Mouse (Mus musculus) common myeloid progenitor, adult 5-6 weeks (primary cell): ENCODE data around the gene Smg6. TPM values are rescaled to one million over a fixed set of nuclear protein-coding genes. Genes with fewer than 3 reads are reported as not detected.
A peak's percentile ranks its signal among the peaks of the same experiment; 100 is the strongest.

Experiments
- ATAC-seq: replicated peaks from 2 replicates; pipeline ENCODE4 v1.8.0; 2016; ENCODE audit warnings: low read depth, mild to moderate bottlenecking, moderate TSS enrichment, inconsistent platforms; ENCODE audit not compliant: poor library complexity, severe bottlenecking
- total RNA-seq: library from RNA; stranded (forward); fragments of 200-1000, 187-1606 nt; gene quantifications from 2 replicates; pipeline ENCODE4 v1.2.3, GENCODE M21; 2017

Gene Smg6
- total RNA-seq, 1 experiment from 2014 or later = 46.7 TPM

DNA sequence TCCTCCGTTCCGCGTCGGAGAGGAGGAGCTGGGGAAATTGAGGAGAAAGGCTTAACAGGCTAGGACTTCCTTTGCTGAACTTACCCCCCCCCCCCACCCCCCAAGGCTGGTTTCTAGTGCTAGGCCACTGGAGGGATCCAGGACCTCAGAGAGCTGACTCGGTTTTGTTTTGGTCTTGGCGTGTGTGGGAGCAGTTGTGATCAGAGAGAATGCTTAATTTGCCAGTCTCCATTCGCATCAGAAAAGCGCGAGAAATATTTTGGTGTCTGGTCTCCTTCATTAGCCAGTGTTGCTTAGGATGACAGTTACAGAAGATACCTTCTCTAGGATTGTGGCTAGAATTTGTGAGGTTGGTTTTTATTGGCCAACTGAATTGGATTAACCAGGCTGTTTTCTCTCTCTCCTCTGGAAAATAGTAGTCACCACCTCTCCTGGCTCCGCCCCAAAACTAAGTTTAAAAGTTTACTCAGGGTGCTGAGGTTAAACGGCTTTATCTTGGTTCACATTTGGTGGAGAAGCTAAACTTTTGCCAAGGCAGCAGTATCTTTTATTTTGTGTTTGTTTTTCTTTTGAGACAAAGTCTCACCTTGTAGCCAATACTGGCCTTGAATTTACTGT is 874 bp downstream of the Smg6 start:
- peak; percentile 45 for ATAC-seq

DNA sequence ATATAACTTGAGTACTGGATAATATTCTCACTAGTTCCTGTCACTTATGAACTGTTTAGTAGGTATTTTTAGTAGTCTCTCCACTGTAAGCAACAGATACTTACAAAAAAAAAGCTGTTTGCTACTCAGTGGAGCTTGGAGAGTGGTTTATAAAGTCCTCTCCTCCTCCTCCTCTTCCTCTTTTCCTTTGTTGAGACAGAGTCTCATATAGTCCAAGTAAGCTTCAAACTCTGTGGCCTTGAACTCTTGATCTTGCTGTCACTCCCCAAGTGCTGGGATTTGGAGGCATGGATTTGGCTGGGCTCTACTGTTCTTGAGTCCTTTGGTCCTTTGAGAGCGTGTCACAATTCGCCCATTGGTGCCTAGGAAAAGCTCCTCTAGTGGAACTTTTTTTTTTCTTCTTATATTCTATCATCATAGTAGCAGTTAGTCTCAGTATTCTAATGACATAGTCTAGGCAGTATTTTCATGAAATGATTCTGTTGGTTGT is 1.7 kb downstream of the Smg6 start:
- ATAC-seq = no peak

GRCm38 (mm10) chr11:74929111-74929510 is 3.5 kb downstream of the Smg6 start:
- no peak for ATAC-seq

GRCm38 (mm10) chr11:74930391-74930790 is 4.8 kb downstream of the Smg6 start:
- no peak for ATAC-seq

- peak; percentile 58; the same call in 1 of the 2 replicates for ATAC-seq
Measured at GRCm38 (mm10) chr11:74946348-74946747, 20.7 kb downstream of the Smg6 start.

GRCm38 (mm10) chr11:74954901-74955300 is 29.3 kb downstream of the Smg6 start:
- ATAC-seq = no peak

GRCm38 (mm10) chr11:74956006-74956405 is 30.4 kb downstream of the Smg6 start:
- no peak for ATAC-seq

- no peak for ATAC-seq
Measured at GRCm38 (mm10) chr11:74957600-74957999, 32.0 kb downstream of the Smg6 start.

- peak; percentile 34 for ATAC-seq
Measured at GRCm38 (mm10) chr11:74959501-74959900, 33.9 kb downstream of the Smg6 start.

- peak; percentile 61 for ATAC-seq
Measured at GRCm38 (mm10) chr11:74960031-74960551, 34.5 kb downstream of the Smg6 start.

DNA sequence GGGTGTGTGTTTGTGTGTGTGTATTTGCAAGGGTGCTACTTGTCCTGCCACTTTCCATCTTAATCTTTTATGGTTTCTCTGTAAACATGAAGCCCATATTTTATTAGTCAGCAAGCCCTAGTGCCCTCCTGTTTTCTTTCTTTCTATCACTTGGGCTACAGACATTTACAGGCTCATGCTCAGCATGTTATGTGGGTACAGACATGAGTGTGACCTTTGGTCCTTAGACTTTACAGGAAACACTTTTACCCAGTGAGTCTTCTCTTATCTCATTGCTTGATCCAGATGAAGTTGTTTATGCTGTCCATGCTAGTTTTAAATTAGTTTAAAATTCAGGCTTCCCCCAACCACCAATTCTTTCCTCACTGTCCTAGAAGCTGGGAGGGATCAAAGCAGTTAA is 36.3 kb downstream of the Smg6 start:
- ATAC-seq = no peak

DNA sequence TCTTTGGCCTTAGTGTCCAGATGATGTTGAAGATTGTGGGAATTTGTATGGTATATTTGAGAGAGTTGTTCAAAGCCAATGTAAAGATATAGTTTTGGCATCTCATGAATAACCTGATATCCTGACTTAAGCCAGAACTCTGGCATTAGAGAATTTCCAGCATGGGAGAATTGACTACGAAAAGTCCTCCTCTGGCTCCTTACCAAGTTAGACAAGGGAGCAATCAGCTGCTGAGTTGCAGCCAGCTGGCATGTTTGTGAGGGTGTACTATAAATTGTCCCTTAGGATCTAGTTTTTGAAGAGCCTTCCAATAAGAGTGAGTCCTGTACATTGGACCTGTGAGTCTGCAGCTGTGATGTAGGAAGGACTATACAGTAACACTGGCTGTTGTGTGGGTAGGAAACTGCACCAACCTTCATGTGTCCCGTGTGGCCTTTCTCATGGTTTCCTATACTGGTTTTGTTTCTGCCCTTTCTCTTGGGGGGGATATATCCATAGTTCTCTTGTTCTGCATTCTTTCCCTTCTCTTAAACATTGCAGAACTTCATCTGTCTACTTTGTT is 37.3 kb downstream of the Smg6 start:
- no peak for ATAC-seq

DNA sequence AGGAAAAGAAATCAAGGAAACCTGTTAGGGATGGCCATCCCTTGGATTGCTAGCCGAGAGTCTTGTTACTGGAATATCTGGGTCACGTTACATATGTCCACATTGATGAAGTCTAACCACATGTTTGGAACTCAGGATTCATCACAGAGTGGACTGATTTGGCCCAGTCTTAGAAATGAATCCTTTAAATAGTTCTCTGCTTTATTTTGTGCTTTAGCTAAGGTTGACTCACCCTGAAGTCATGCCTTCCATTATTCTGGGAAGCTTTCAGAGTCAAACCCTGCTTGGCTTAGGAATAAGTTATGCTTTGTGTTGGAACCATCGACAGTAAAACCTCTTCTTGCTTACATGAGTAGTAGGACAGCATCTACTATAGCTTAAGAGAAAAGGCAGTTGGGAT is 39.9 kb downstream of the Smg6 start:
- ATAC-seq = no peak

GRCm38 (mm10) chr11:74973290-74974157 is 47.9 kb downstream of the Smg6 start:
- no peak for ATAC-seq

- ATAC-seq = no peak
Measured at GRCm38 (mm10) chr11:74974615-74975014, 49.0 kb downstream of the Smg6 start.

DNA sequence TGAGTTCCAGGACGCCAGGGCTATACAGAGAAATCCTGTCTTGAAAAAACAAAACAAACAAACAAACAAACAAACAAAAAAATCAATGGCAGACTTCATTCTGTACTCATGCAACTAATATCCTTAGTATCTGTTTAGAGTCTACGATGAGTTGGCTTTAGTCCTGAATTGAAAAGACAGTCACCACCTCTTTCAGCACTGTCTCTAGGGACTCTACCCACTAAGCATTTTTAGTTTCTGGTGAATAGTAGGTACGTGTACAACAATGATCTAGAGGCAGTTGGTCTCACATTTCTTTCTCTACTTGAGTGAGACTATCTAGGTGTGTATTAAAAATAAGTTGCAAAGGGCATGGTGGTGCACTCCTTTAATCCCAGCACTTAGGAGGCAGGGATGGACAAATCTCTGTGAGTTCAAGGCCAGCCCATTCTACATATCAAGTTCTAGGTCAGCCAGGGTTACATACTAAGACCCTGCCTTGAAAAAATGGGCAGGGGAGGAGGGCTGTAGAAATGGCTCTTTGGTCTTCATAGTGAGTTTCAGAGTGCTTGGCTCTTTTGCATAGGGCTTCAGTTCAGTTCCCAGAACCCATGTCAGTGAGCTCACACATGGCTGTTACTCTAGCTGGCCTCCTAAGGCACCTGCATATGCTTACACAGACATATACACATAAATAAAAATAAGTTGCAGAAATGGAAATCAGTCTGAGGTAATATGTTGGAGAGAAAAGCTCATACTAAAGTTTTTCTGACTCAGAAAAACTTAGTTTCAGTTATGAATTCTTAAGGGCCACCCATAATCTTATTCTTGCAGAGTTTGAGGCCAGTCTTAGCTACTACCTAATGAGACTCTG is 51.4 kb downstream of the Smg6 start:
- no peak for ATAC-seq

- ATAC-seq = peak; percentile 92
Measured at GRCm38 (mm10) chr11:74981464-74981863, 55.8 kb downstream of the Smg6 start.

DNA sequence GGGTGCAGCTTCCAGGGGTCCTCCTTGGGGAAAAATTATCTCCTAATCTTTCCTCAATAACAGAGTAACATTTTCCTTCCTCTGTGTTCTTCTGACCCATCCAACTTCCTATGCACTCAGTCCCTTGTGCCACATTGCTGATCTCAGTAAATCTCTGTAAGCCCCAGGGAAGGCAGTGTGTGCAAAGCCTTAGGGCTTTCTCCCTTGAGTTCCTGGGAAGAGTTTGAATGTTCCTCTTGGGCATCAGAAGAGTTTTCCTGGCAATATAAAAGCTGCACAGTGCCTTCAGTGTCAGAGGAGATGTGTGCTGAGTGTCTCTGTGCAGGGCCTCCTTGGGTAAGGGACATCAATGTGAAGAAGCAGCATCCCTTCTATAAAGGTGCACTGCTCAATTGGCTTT is 56.6 kb downstream of the Smg6 start:
- ATAC-seq = no peak

DNA sequence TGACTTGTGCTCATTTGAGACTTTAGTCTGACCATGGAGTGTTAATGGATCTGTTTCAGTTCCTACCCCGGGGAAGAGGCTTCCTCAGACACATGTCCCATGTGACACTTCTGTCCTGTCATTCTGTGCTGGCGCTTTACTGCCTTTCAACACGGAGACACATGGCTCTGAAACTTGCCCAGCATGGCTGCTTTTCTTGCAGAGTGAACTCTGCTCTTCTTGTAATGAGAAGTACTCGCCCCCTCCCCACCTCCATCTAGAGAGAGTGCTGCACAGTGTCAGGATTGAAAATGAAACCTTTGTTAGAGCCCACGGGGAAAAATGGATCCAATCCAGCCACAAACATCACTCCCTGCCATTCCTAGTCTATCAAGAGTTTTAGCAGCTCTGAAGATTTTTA is 62.5 kb downstream of the Smg6 start:
- no peak for ATAC-seq

- ATAC-seq = no peak
Measured at GRCm38 (mm10) chr11:74989047-74989446, 63.4 kb downstream of the Smg6 start.
